Mouse (Mus musculus): Measurements from ENCODE around the gene Fv1. TPM values are rescaled to one million over a fixed set of nuclear protein-coding genes. Genes with fewer than 3 reads are reported as not detected.

Gene Fv1
- total RNA-seq, 1 experiment = 1.6 TPM

DNA sequence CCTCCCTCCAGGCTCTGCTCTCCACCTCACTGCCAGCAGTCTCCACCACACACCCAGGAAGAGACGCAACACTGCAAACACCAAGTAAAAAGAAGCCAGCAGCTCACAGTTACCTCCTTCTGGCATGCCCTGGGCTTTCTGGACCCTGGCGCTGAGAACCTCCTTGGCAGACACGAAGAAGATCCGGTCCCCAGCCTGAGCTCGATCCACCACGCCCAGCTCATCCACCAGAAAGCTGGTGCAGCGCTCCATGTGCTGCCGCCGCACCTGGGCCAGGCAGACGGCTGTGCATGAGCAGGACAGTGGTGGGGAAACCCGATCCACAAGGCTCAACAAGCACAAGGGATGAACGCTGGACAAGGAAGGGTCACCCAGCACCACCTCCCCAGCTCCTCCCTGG, 17.4 kb downstream of the Fv1 start:
- Histone ChIP-seq H3K4me1 (ENCODE audit: control insufficient read depth in 2 of 2, insufficient read depth in 2 of 2, low read length in 2 of 2, poor library complexity in 1 of 2) (no peaks in the 10 kb centered on the region), H3K9me3 (ENCODE audit: control insufficient read depth, insufficient read depth, low read depth, low read length) (no peaks in the 10 kb centered on the region), H3K9ac (ENCODE audit: insufficient read depth, low read depth, low read length, poor library complexity, severe bottlenecking) (no peak overlapping the region), H3K4me3 (ENCODE audit: insufficient read depth in 1 of 2, low read depth in 1 of 2, low read length in 2 of 2, poor library complexity in 1 of 2, severe bottlenecking in 1 of 2) (no peak overlapping the region), H3K27ac (ENCODE audit: insufficient read depth, low read depth, low read length, poor library complexity, severe bottlenecking) (no peak overlapping the region), H3K36me3 (ENCODE audit: control insufficient read depth, insufficient read depth, low read length, poor library complexity, severe bottlenecking) (peaks cover 45% of the 10 kb centered on the region)
- no peak for TF ChIP-seq ZNF384 (IDR thresholded peaks at IDR 0.05; ENCODE audit: low read depth, low read length)
- TF ChIP-seq ZC3H11A (IDR thresholded peaks at IDR 0.05; ENCODE audit: borderline replicate concordance, low read depth, low read length) = no peak
- TF ChIP-seq MAFK (IDR thresholded peaks at IDR 0.05; ENCODE audit: insufficient read depth, low read depth, low read length) = no peak
- no peak for TF ChIP-seq CHD2 (IDR thresholded peaks at IDR 0.05; ENCODE audit: low read depth, low read length)
- no peak for DNase-seq (ENCODE audit: low read depth, low spot score)
- in situ Hi-C loops (cut with MboI; ENCODE audit: low sequenced_read_pairs in 2 of 2, unreplicated experiment in 2 of 2) = no loop called here

DNA sequence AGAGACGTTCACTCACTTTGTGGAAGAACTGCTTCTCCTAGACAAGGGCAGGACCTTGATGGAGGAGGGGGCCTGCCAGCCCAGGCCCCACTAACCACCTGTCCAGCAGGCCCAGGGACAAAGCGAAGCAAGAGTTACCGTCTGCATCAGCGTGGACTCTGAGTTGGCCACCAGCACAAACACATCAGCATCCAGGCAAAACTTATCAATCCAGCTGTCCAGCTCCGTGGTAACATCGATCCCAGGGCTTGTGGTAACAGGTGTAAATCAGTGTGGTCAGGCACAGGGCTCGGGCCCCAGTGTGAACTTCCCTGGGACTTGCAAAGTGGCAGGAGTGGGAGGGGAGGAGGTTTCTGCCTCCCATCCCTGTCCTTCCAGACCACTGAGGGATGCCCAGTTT, 18.5 kb downstream of the Fv1 start:
- no peak overlapping the region for H3K9ac ChIP-seq (ENCODE audit: insufficient read depth, low read depth, low read length, poor library complexity, severe bottlenecking)
- no peak for DNase-seq (ENCODE audit: low read depth, low spot score)
- no peaks in the 10 kb centered on the region for H3K4me1 ChIP-seq (ENCODE audit: control insufficient read depth in 2 of 2, insufficient read depth in 2 of 2, low read length in 2 of 2, poor library complexity in 1 of 2)
- peaks cover 38% of the 10 kb centered on the region for H3K36me3 ChIP-seq (ENCODE audit: control insufficient read depth, insufficient read depth, low read length, poor library complexity, severe bottlenecking)
- TF ChIP-seq ZNF384 (IDR thresholded peaks at IDR 0.05; ENCODE audit: low read depth, low read length) (no peak), ZC3H11A (IDR thresholded peaks at IDR 0.05; ENCODE audit: borderline replicate concordance, low read depth, low read length) (no peak), HCFC1 (IDR thresholded peaks at IDR 0.05; ENCODE audit: borderline replicate concordance, insufficient read depth, low read length) (no peak), CHD2 (IDR thresholded peaks at IDR 0.05; ENCODE audit: low read depth, low read length) (no peak), MAFK (IDR thresholded peaks at IDR 0.05; ENCODE audit: insufficient read depth, low read depth, low read length) (no peak)
- H3K27ac ChIP-seq (ENCODE audit: insufficient read depth, low read depth, low read length, poor library complexity, severe bottlenecking) = no peak overlapping the region
- no peaks in the 10 kb centered on the region for H3K9me3 ChIP-seq (ENCODE audit: control insufficient read depth, insufficient read depth, low read depth, low read length)
- H3K4me3 ChIP-seq (ENCODE audit: insufficient read depth in 1 of 2, low read depth in 1 of 2, low read length in 2 of 2, poor library complexity in 1 of 2, severe bottlenecking in 1 of 2) = no peak overlapping the region
- in situ Hi-C loops (cut with MboI; ENCODE audit: low sequenced_read_pairs in 2 of 2, unreplicated experiment in 2 of 2) = no loop called here

DNA sequence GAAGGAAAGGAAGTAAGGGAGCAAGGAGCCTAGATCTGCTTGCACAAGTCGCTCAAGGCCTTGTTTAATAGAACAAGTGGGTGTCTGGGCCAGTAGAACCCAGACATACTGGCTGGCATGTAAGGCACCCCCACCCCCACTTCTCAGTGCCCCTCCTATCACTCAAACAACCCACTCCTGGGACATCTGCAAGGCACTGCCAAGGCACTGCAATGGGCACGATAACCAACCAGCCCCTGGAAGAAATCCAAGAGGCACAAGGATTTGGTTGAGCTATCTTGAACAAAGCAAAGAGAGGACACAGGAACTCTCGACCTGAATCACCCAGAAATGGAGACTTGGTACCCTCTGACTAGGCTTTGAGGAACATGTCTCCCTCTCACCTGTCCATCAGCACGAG, 19.5 kb downstream of the Fv1 start:
- H3K4me3 ChIP-seq (ENCODE audit: insufficient read depth in 1 of 2, low read depth in 1 of 2, low read length in 2 of 2, poor library complexity in 1 of 2, severe bottlenecking in 1 of 2) = no peak overlapping the region
- no peaks in the 10 kb centered on the region for H3K9me3 ChIP-seq (ENCODE audit: control insufficient read depth, insufficient read depth, low read depth, low read length)
- H3K36me3 ChIP-seq (ENCODE audit: control insufficient read depth, insufficient read depth, low read length, poor library complexity, severe bottlenecking) = peaks cover 31% of the 10 kb centered on the region
- no peak overlapping the region for H3K27ac ChIP-seq (ENCODE audit: insufficient read depth, low read depth, low read length, poor library complexity, severe bottlenecking)
- in situ Hi-C loops (cut with MboI; ENCODE audit: low sequenced_read_pairs in 2 of 2, unreplicated experiment in 2 of 2) = no loop called here
- no peak for TF ChIP-seq HCFC1 (IDR thresholded peaks at IDR 0.05; ENCODE audit: borderline replicate concordance, insufficient read depth, low read length)
- TF ChIP-seq ZC3H11A (IDR thresholded peaks at IDR 0.05; ENCODE audit: borderline replicate concordance, low read depth, low read length) = no peak
- no peak for TF ChIP-seq ZNF384 (IDR thresholded peaks at IDR 0.05; ENCODE audit: low read depth, low read length)
- TF ChIP-seq CHD2 (IDR thresholded peaks at IDR 0.05; ENCODE audit: low read depth, low read length) = no peak
- TF ChIP-seq MAFK (IDR thresholded peaks at IDR 0.05; ENCODE audit: insufficient read depth, low read depth, low read length) = no peak
- H3K9ac ChIP-seq (ENCODE audit: insufficient read depth, low read depth, low read length, poor library complexity, severe bottlenecking) = no peak overlapping the region
- no peaks in the 10 kb centered on the region for H3K4me1 ChIP-seq (ENCODE audit: control insufficient read depth in 2 of 2, insufficient read depth in 2 of 2, low read length in 2 of 2, poor library complexity in 1 of 2)
- DNase-seq (ENCODE audit: low read depth, low spot score) = no peak

DNA sequence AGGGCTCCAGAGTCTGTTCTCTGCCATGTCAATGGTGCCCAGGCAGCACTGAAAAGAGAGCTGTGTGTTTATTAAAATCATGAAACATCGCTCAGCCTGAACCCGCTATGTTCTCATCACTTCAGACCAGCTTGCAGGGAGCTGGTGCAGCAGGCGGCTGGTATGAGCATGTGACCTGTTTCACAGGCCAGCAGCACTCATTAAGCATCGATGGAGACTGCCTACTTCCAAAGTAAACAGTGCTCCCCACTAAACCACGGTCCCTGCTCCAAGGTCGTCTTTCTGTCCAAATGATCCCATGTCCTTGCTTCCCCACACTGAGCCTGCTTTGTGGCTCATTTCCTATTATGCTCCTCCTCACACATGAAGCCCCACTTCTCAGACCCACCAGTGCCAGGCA, 21.6 kb downstream of the Fv1 start:
- Histone ChIP-seq H3K27ac (ENCODE audit: insufficient read depth, low read depth, low read length, poor library complexity, severe bottlenecking) (no peak overlapping the region), H3K9me3 (ENCODE audit: control insufficient read depth, insufficient read depth, low read depth, low read length) (no peaks in the 10 kb centered on the region), H3K4me1 (ENCODE audit: control insufficient read depth in 2 of 2, insufficient read depth in 2 of 2, low read length in 2 of 2, poor library complexity in 1 of 2) (no peaks in the 10 kb centered on the region), H3K9ac (ENCODE audit: insufficient read depth, low read depth, low read length, poor library complexity, severe bottlenecking) (no peak overlapping the region), H3K4me3 (ENCODE audit: insufficient read depth in 1 of 2, low read depth in 1 of 2, low read length in 2 of 2, poor library complexity in 1 of 2, severe bottlenecking in 1 of 2) (no peak overlapping the region), H3K36me3 (ENCODE audit: control insufficient read depth, insufficient read depth, low read length, poor library complexity, severe bottlenecking) (peaks cover 21% of the 10 kb centered on the region; the same call in 1 of the 2 replicates)
- DNase-seq (ENCODE audit: low read depth, low spot score) = no peak
- TF ChIP-seq ZC3H11A (IDR thresholded peaks at IDR 0.05; ENCODE audit: borderline replicate concordance, low read depth, low read length) (no peak), CHD2 (IDR thresholded peaks at IDR 0.05; ENCODE audit: low read depth, low read length) (no peak), ZNF384 (IDR thresholded peaks at IDR 0.05; ENCODE audit: low read depth, low read length) (no peak), HCFC1 (IDR thresholded peaks at IDR 0.05; ENCODE audit: borderline replicate concordance, insufficient read depth, low read length) (no peak), MAFK (IDR thresholded peaks at IDR 0.05; ENCODE audit: insufficient read depth, low read depth, low read length) (no peak)
- in situ Hi-C loops (cut with MboI; ENCODE audit: low sequenced_read_pairs in 2 of 2, unreplicated experiment in 2 of 2) = no loop called here

DNA sequence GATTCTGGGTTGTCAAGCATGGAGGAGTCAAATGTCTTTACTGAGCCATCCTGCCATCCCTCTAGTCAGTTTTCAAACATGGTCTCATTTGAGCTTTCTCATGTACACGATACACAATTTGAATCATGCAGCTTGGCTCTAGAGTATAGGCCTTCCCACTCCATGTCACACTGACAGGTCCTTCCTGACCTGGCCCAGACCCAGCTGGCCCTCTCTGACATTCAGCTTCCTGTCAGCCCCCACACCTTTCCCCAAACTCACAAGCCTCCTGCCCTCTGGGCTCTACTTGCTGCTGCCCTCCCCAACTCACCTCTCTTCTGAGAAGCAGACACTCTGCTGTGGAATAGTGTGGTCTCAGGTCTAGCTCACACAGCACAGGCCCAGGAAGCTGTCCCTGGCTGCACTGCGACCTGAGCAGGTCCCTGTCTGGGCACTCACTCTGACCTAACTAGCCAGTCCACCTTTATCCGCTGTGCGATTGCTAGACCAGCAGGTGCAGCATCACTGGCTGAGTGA, 27.1 kb downstream of the Fv1 start:
- in situ Hi-C loops (cut with MboI; ENCODE audit: low sequenced_read_pairs in 2 of 2, unreplicated experiment in 2 of 2) = no loop called here
- no peaks in the 10 kb centered on the region for H3K9me3 ChIP-seq (ENCODE audit: control insufficient read depth, insufficient read depth, low read depth, low read length)
- peaks cover 27% of the 10 kb centered on the region for H3K36me3 ChIP-seq (ENCODE audit: control insufficient read depth, insufficient read depth, low read length, poor library complexity, severe bottlenecking)
- no peak overlapping the region for H3K27ac ChIP-seq (ENCODE audit: insufficient read depth, low read depth, low read length, poor library complexity, severe bottlenecking)
- H3K4me1 ChIP-seq (ENCODE audit: control insufficient read depth in 2 of 2, insufficient read depth in 2 of 2, low read length in 2 of 2, poor library complexity in 1 of 2) = no peaks in the 10 kb centered on the region
- DNase-seq (ENCODE audit: low read depth, low spot score) = no peak
- no peak overlapping the region for H3K4me3 ChIP-seq (ENCODE audit: insufficient read depth in 1 of 2, low read depth in 1 of 2, low read length in 2 of 2, poor library complexity in 1 of 2, severe bottlenecking in 1 of 2)
- TF ChIP-seq ZNF384 (IDR thresholded peaks at IDR 0.05; ENCODE audit: low read depth, low read length) (no peak), HCFC1 (IDR thresholded peaks at IDR 0.05; ENCODE audit: borderline replicate concordance, insufficient read depth, low read length) (no peak), ZC3H11A (IDR thresholded peaks at IDR 0.05; ENCODE audit: borderline replicate concordance, low read depth, low read length) (no peak), MAFK (IDR thresholded peaks at IDR 0.05; ENCODE audit: insufficient read depth, low read depth, low read length) (no peak), CHD2 (IDR thresholded peaks at IDR 0.05; ENCODE audit: low read depth, low read length) (no peak)
- no peak overlapping the region for H3K9ac ChIP-seq (ENCODE audit: insufficient read depth, low read depth, low read length, poor library complexity, severe bottlenecking)
